Mouse (Mus musculus): ENCODE data around the gene Metap1. TPM values are rescaled to one million over a fixed set of nuclear protein-coding genes. Genes with fewer than 3 reads are reported as not detected.
A peak's percentile ranks its signal among the peaks of the same experiment; 100 is the strongest.
"Not testable (repeated sequence)": the region's sequence is repeated elsewhere in the genome, so short reads cannot be mapped to it uniquely, and the experiment has no call there.

The Metap1 gene
- polyA plus RNA-seq, 1 experiment from 2014 or later: 40.6 TPM

GRCm38 (mm10) chr3:138495166-138496145 is 6.1 kb upstream of the Metap1 start:
- Histone ChIP-seq H3K4me1 (0 out of 2 replicates have a peak, but pooled peaks cover 5% of the 10 kb centered on the region), H3K4me2 (no peak overlapping the region), H3K27me3 (no peaks in the 10 kb centered on the region), H3K27ac (no peak overlapping the region), H3K36me3 (ENCODE audit: poor library complexity, severe bottlenecking) (no peaks in the 10 kb centered on the region), H3K9ac (no peak overlapping the region), H3K9me3 (replicated peaks) (no peaks in the 10 kb centered on the region), H3K4me3 (no peak overlapping the region)
- WGBS: 88% methylated on average over 11 of the region's 11 CpGs
- ATAC-seq: no peak

- H3K9me3 ChIP-seq (replicated peaks): no peaks in the 10 kb centered on the region
- H3K36me3 ChIP-seq (ENCODE audit: poor library complexity, severe bottlenecking): no peaks in the 10 kb centered on the region
- no peak for ATAC-seq
- no peak overlapping the region for H3K4me2 ChIP-seq
- 29% methylated on average over 1 of the region's 1 CpGs for WGBS
- no peaks in the 10 kb centered on the region for H3K4me1 ChIP-seq
- H3K4me3 ChIP-seq: no peak overlapping the region
- no peak overlapping the region for H3K9ac ChIP-seq
- H3K27me3 ChIP-seq: no peaks in the 10 kb centered on the region
- H3K27ac ChIP-seq: no peak overlapping the region
Measured at GRCm38 (mm10) chr3:138494565-138494964, 5.2 kb upstream of the Metap1 start.

GRCm38 (mm10) chr3:138493668-138494067 is 4.4 kb upstream of the Metap1 start:
- H3K9ac ChIP-seq: no peak overlapping the region
- no peaks in the 10 kb centered on the region for H3K36me3 ChIP-seq (ENCODE audit: poor library complexity, severe bottlenecking)
- H3K9me3 ChIP-seq (replicated peaks): no peaks in the 10 kb centered on the region
- H3K4me2 ChIP-seq: no peak overlapping the region
- H3K4me1 ChIP-seq: no peaks in the 10 kb centered on the region
- ATAC-seq: no peak
- H3K4me3 ChIP-seq: no peak overlapping the region
- H3K27ac ChIP-seq: no peak overlapping the region
- H3K27me3 ChIP-seq: no peaks in the 10 kb centered on the region
- WGBS: 87% methylated on average over 3 of the region's 3 CpGs

GRCm38 (mm10) chr3:138490034-138490337 is 671 bp upstream of the Metap1 start:
- ATAC-seq: peak; percentile 34
- WGBS: 32% methylated on average over 6 of the region's 6 CpGs
- Histone ChIP-seq H3K27ac (no peak overlapping the region), H3K4me1 (peaks cover 12% of the 10 kb centered on the region), H3K4me2 (peak overlapping the region; percentile 80), H3K27me3 (no peaks in the 10 kb centered on the region), H3K9me3 (replicated peaks) (0 out of 2 replicates have a peak, but pooled peaks cover 3% of the 10 kb centered on the region), H3K9ac (peak overlapping the region; percentile 65), H3K36me3 (ENCODE audit: poor library complexity, severe bottlenecking) (peaks cover 13% of the 10 kb centered on the region), H3K4me3 (peak overlapping the region; percentile 86)

GRCm38 (mm10) chr3:138488584-138489326 is 560 bp downstream of the Metap1 start:
- H3K4me1 ChIP-seq: peaks cover 12% of the 10 kb centered on the region
- peak overlapping the region; percentile 54 for H3K27ac ChIP-seq
- WGBS: under 1% methylated on average over 47 of the region's 61 CpGs
- H3K36me3 ChIP-seq (ENCODE audit: poor library complexity, severe bottlenecking): peaks cover 19% of the 10 kb centered on the region
- peak; percentile 40 for ATAC-seq
- peak overlapping the region; percentile 86 for H3K4me3 ChIP-seq
- 0 out of 2 replicates have a peak, but pooled peaks cover 6% of the 10 kb centered on the region for H3K9me3 ChIP-seq (replicated peaks)
- peak overlapping the region; percentile 87 for H3K9ac ChIP-seq
- no peaks in the 10 kb centered on the region for H3K27me3 ChIP-seq
- peak overlapping the region; percentile 80 for H3K4me2 ChIP-seq

- no peak overlapping the region for H3K4me3 ChIP-seq
- H3K36me3 ChIP-seq (ENCODE audit: poor library complexity, severe bottlenecking): peaks cover 42% of the 10 kb centered on the region
- no peak overlapping the region for H3K4me2 ChIP-seq
- H3K9me3 ChIP-seq (replicated peaks): 0 out of 2 replicates have a peak, but pooled peaks cover 6% of the 10 kb centered on the region
- no peak overlapping the region for H3K27ac ChIP-seq
- peaks cover 18% of the 10 kb centered on the region for H3K4me1 ChIP-seq
- WGBS: 97% methylated on average over 2 of the region's 2 CpGs
- ATAC-seq: no peak
- no peaks in the 10 kb centered on the region for H3K27me3 ChIP-seq
- no peak overlapping the region for H3K9ac ChIP-seq
Measured at GRCm38 (mm10) chr3:138483240-138483639, 6.1 kb downstream of the Metap1 start.

- Histone ChIP-seq H3K4me1 (0 out of 2 replicates have a peak, but pooled peaks cover 8% of the 10 kb centered on the region), H3K27me3 (no peaks in the 10 kb centered on the region), H3K36me3 (ENCODE audit: poor library complexity, severe bottlenecking) (peaks cover 44% of the 10 kb centered on the region), H3K9ac (no peak overlapping the region), H3K9me3 (replicated peaks) (0 out of 2 replicates have a peak, but pooled peaks cover 6% of the 10 kb centered on the region), H3K4me2 (no peak overlapping the region), H3K4me3 (no peak overlapping the region), H3K27ac (no peak overlapping the region)
- no peak for ATAC-seq
- WGBS: 54% methylated on average over 14 of the region's 14 CpGs
Measured at GRCm38 (mm10) chr3:138481526-138482284, 7.6 kb downstream of the Metap1 start.

- Histone ChIP-seq H3K36me3 (ENCODE audit: poor library complexity, severe bottlenecking) (peaks cover 29% of the 10 kb centered on the region), H3K9ac (no peak overlapping the region), H3K4me2 (no peak overlapping the region), H3K4me3 (no peak overlapping the region), H3K4me1 (0 out of 2 replicates have a peak, but pooled peaks cover 8% of the 10 kb centered on the region), H3K9me3 (replicated peaks) (no peaks in the 10 kb centered on the region), H3K27me3 (no peaks in the 10 kb centered on the region), H3K27ac (no peak overlapping the region)
- ATAC-seq: no peak
- 96% methylated on average over 8 of the region's 8 CpGs for WGBS
Measured at GRCm38 (mm10) chr3:138479489-138479888, 9.8 kb downstream of the Metap1 start.

GRCm38 (mm10) chr3:138471066-138471465 is 18.2 kb downstream of the Metap1 start:
- 91% methylated on average over 3 of the region's 3 CpGs for WGBS
- H3K27ac ChIP-seq: no peak overlapping the region
- H3K9me3 ChIP-seq (replicated peaks): no peaks in the 10 kb centered on the region
- no peak for ATAC-seq
- H3K4me3 ChIP-seq: no peak overlapping the region
- H3K4me1 ChIP-seq: no peaks in the 10 kb centered on the region
- H3K4me2 ChIP-seq: no peak overlapping the region
- H3K27me3 ChIP-seq: no peaks in the 10 kb centered on the region
- peaks cover 64% of the 10 kb centered on the region for H3K36me3 ChIP-seq (ENCODE audit: poor library complexity, severe bottlenecking)
- no peak overlapping the region for H3K9ac ChIP-seq

- H3K4me3 ChIP-seq; H3K27me3 ChIP-seq; ATAC-seq; H3K9me3 ChIP-seq (replicated peaks); H3K9ac ChIP-seq; H3K27ac ChIP-seq; H3K4me2 ChIP-seq; H3K4me1 ChIP-seq: not testable (repeated sequence)
- WGBS: 95% methylated on average over 1 of the region's 1 CpGs
- H3K36me3 ChIP-seq (ENCODE audit: poor library complexity, severe bottlenecking): peaks cover 83% of the 10 kb centered on the region
Measured at GRCm38 (mm10) chr3:138466656-138467055, 22.7 kb downstream of the Metap1 start.

GRCm38 (mm10) chr3:138464573-138465147 is 24.7 kb downstream of the Metap1 start:
- H3K27ac ChIP-seq: no peak overlapping the region
- no peaks in the 10 kb centered on the region for H3K27me3 ChIP-seq
- peaks cover 85% of the 10 kb centered on the region for H3K36me3 ChIP-seq (ENCODE audit: poor library complexity, severe bottlenecking)
- 84% methylated on average over 16 of the region's 16 CpGs for WGBS
- H3K4me2 ChIP-seq: no peak overlapping the region
- no peak for ATAC-seq
- H3K4me1 ChIP-seq: no peaks in the 10 kb centered on the region
- H3K4me3 ChIP-seq: no peak overlapping the region
- no peaks in the 10 kb centered on the region for H3K9me3 ChIP-seq (replicated peaks)
- H3K9ac ChIP-seq: no peak overlapping the region
